Mouse (Mus musculus): ENCODE results near the gene Ift122. TPM values are rescaled to one million over a fixed set of nuclear protein-coding genes. Genes with fewer than 3 reads are reported as not detected.
"Not testable (repeated sequence)": the region's sequence is repeated elsewhere in the genome, so short reads cannot be mapped to it uniquely, and the experiment has no call there.

The Ift122 gene
- polyA plus RNA-seq, 1 experiment, result 1.1 TPM

- peaks cover 27% of the 10 kb centered on the region for H3K4me1 ChIP-seq
- no peaks in the 10 kb centered on the region for H3K9me3 ChIP-seq
- H3K36me3 ChIP-seq (replicated peaks; ENCODE audit: low read length), result no peaks in the 10 kb centered on the region
- H3K27me3 ChIP-seq (replicated peaks), result peaks cover 1% of the 10 kb centered on the region
- TF ChIP-seq GATA1 (IDR thresholded peaks at IDR 0.05; ENCODE audit: borderline replicate concordance, low read length) (no peak), FLI1 (IDR thresholded peaks at IDR 0.05; ENCODE audit: low read length) (no peak)
- H3K4me3 ChIP-seq (replicated peaks), result no peak overlapping the region
Measured at GRCm38 (mm10) chr6:115860027-115860556, 6.8 kb downstream of the Ift122 start.

DNA sequence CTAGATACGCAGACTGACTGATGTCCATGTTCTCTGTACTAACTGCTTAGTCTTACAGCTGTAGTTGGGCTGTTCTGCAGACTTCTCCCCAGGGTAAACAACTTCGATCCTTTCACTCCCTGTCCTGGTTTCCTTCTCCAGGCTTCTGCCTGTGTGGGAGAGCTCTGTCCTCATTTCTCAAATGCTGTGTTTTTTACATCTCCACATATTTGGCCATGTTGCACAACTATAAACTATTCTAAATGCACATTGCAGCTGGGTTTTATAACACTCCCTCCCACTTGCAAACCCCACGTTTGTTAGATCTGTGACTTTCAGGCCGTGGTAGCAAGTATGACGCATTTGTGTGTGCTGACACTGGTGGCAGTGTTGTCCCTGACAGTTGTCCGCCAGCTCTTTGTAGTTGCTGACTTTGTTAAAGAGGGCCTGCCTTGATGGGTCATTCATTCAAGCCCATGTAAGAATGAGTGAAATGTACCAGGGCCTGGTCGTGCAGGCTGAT is 10.1 kb downstream of the Ift122 start:
- Histone ChIP-seq H3K4me1 (peaks cover 29% of the 10 kb centered on the region), H3K36me3 (replicated peaks; ENCODE audit: low read length) (no peaks in the 10 kb centered on the region), H3K9me3 (no peaks in the 10 kb centered on the region), H3K27me3 (replicated peaks) (peaks cover 1% of the 10 kb centered on the region), H3K4me3 (replicated peaks) (no peak overlapping the region)
- no peak for TF ChIP-seq FLI1 (IDR thresholded peaks at IDR 0.05; ENCODE audit: low read length)

DNA sequence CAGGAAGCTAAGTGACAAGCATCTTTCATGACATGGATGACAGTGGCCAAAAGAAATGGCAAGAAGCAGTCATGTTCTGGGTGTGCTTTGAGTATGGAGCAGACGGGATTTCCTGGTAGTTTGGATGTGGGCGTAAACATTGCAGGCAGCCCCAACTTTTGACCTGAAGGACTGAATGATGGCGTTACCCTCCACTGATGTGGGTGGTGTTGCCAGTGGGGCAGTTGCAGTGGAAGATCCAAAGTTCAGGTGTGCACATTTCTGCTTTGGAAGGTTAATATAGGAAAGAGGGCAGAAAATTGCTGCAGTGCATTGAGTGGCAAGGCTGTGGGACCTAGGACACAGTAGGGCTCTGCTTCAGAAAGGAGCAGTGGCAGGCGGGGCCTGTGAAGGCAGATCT is 12.0 kb downstream of the Ift122 start:
- peaks cover 19% of the 10 kb centered on the region for H3K4me1 ChIP-seq
- no peaks in the 10 kb centered on the region for H3K9me3 ChIP-seq
- TF ChIP-seq GATA1 (IDR thresholded peaks at IDR 0.05; ENCODE audit: borderline replicate concordance, low read length) (no peak), FLI1 (IDR thresholded peaks at IDR 0.05; ENCODE audit: low read length) (no peak)
- H3K27me3 ChIP-seq (replicated peaks), result peaks cover 1% of the 10 kb centered on the region
- H3K4me3 ChIP-seq (replicated peaks), result no peak overlapping the region
- H3K36me3 ChIP-seq (replicated peaks; ENCODE audit: low read length), result no peaks in the 10 kb centered on the region

- not testable (repeated sequence) for H3K27me3 ChIP-seq (replicated peaks); H3K9me3 ChIP-seq; H3K36me3 ChIP-seq (replicated peaks; ENCODE audit: low read length); H3K4me3 ChIP-seq (replicated peaks)
- peaks cover 18% of the 10 kb centered on the region for H3K4me1 ChIP-seq
Measured at GRCm38 (mm10) chr6:115867157-115867556, 13.9 kb downstream of the Ift122 start.

GRCm38 (mm10) chr6:115871318-115871717 is 18.0 kb downstream of the Ift122 start:
- H3K27me3 ChIP-seq (replicated peaks); H3K9me3 ChIP-seq; H3K4me1 ChIP-seq; H3K36me3 ChIP-seq (replicated peaks; ENCODE audit: low read length); H3K4me3 ChIP-seq (replicated peaks): not testable (repeated sequence)

DNA sequence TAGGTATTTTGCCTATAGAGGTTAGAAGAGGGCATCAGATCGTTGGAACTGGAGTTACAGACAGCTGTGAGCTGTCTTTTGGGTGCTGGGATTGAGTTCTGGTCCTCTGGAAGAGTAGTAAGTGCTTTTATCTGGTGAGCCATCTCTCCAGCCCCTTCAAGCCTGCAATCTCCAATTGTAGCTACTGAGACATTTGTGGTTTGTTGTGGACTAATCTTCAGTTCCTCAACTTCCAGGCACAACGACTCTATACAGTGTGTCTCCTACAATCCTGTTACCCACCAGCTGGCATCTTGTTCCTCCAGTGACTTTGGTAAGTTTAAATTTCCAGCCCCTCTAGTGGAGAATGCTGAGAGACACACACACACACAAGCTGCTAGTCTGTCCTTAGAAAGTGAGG is 24.0 kb downstream of the Ift122 start:
- peaks cover 40% of the 10 kb centered on the region for H3K4me1 ChIP-seq
- no peak for TF ChIP-seq FLI1 (IDR thresholded peaks at IDR 0.05; ENCODE audit: low read length)
- no peak for TF ChIP-seq GATA1 (IDR thresholded peaks at IDR 0.05; ENCODE audit: borderline replicate concordance, low read length)
- peaks cover 4% of the 10 kb centered on the region for H3K36me3 ChIP-seq (replicated peaks; ENCODE audit: low read length)
- no peaks in the 10 kb centered on the region for H3K9me3 ChIP-seq
- no peak overlapping the region for H3K4me3 ChIP-seq (replicated peaks)
- peaks cover 12% of the 10 kb centered on the region for H3K27me3 ChIP-seq (replicated peaks)

DNA sequence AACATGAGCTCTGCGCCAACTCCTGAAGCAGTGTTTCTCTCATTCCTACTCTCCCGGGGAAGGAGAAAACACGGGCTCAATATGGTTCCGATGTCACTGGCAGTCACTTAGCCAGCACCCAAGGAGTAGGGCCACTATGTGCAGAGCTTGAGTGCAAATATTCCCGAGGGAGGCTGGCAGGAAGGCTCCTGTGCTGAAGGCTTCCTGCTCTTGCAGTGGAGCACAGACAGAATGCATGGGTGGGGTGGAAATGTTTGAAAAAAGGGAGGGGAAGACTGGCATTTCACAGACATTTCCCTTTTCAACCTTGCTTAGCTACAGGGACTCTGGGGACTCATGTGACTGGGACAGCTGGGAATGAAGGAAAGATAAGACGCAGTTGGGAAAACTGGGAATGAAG is 25.4 kb downstream of the Ift122 start:
- Histone ChIP-seq H3K9me3 (no peaks in the 10 kb centered on the region), H3K36me3 (replicated peaks; ENCODE audit: low read length) (peaks cover 4% of the 10 kb centered on the region), H3K27me3 (replicated peaks) (peaks cover 19% of the 10 kb centered on the region), H3K4me1 (peaks cover 40% of the 10 kb centered on the region), H3K4me3 (replicated peaks) (no peak overlapping the region)
- no peak for TF ChIP-seq GATA1 (IDR thresholded peaks at IDR 0.05; ENCODE audit: borderline replicate concordance, low read length)
- no peak for TF ChIP-seq FLI1 (IDR thresholded peaks at IDR 0.05; ENCODE audit: low read length)

DNA sequence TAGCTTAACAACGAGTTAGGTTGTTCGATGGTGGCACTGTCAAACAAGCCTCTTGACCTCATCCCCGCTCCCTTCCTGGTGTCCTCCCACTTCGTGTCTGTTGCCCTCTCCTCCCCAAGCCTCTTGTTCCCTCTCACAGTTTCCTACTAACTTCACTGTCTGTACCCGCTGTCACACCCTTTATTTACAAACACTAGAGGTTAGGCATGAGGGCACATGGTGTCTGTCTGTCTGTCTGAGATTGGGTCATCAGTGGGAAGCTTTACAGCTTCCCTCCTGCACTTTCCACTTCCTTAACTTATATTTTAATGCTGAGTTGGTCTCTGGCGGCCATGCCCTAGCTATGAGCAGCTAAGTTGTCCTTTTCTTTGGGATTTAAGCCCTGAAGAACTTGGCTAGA is 26.5 kb downstream of the Ift122 start:
- H3K9me3 ChIP-seq, result no peaks in the 10 kb centered on the region
- peaks cover 40% of the 10 kb centered on the region for H3K4me1 ChIP-seq
- no peak overlapping the region for H3K4me3 ChIP-seq (replicated peaks)
- peaks cover 20% of the 10 kb centered on the region for H3K27me3 ChIP-seq (replicated peaks)
- H3K36me3 ChIP-seq (replicated peaks; ENCODE audit: low read length), result peaks cover 4% of the 10 kb centered on the region
- no peak for TF ChIP-seq GATA1 (IDR thresholded peaks at IDR 0.05; ENCODE audit: borderline replicate concordance, low read length)
- TF ChIP-seq FLI1 (IDR thresholded peaks at IDR 0.05; ENCODE audit: low read length), result no peak

GRCm38 (mm10) chr6:115880751-115881150 is 27.5 kb downstream of the Ift122 start:
- Histone ChIP-seq H3K4me1 (peaks cover 40% of the 10 kb centered on the region), H3K9me3 (no peaks in the 10 kb centered on the region), H3K27me3 (replicated peaks) (peaks cover 16% of the 10 kb centered on the region), H3K4me3 (replicated peaks) (no peak overlapping the region), H3K36me3 (replicated peaks; ENCODE audit: low read length) (peaks cover 4% of the 10 kb centered on the region)
- no peak for TF ChIP-seq FLI1 (IDR thresholded peaks at IDR 0.05; ENCODE audit: low read length)
- no peak for TF ChIP-seq GATA1 (IDR thresholded peaks at IDR 0.05; ENCODE audit: borderline replicate concordance, low read length)

DNA sequence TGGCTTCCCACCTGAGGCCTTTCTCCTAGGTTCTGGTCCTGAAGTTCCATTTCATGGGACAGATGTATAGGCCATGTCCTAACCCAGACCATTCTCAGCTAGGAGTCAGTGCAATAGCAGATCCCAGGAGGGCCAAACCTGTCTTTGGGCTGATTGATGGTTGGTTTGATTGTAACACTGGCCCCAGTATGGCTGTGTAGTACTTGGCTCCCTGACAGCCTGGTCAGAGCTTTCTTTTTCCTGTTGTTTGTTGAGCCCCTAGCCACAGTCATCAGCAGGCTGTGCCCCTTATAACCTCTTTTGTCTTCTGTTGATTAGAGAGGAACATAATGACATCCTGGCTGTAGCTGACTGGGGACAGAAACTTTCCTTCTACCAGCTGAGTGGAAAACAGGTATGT is 30.7 kb downstream of the Ift122 start:
- H3K4me1 ChIP-seq, result peaks cover 42% of the 10 kb centered on the region
- H3K4me3 ChIP-seq (replicated peaks), result no peak overlapping the region
- peaks cover 9% of the 10 kb centered on the region for H3K9me3 ChIP-seq
- peaks cover 15% of the 10 kb centered on the region for H3K27me3 ChIP-seq (replicated peaks)
- no peak for TF ChIP-seq GATA1 (IDR thresholded peaks at IDR 0.05; ENCODE audit: borderline replicate concordance, low read length)
- TF ChIP-seq FLI1 (IDR thresholded peaks at IDR 0.05; ENCODE audit: low read length), result no peak
- H3K36me3 ChIP-seq (replicated peaks; ENCODE audit: low read length), result peaks cover 26% of the 10 kb centered on the region

DNA sequence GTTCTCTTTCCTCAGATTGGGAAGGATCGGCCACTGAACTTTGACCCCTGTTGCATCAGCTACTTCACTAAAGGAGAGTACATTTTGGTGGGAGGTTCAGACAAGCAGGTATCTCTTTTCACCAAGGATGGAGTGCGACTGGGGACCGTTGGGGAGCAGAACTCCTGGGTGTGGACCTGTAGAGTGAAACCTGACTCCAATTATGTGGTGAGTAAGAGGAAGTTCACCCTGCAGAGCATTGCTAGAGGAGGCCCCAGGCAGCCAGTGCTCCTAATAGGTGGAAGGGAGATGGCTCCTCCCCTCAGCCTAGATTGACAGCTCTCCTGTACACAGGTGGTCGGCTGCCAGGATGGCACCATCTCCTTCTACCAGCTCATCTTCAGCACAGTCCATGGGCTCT is 33.6 kb downstream of the Ift122 start:
- H3K4me3 ChIP-seq (replicated peaks), result peak overlapping the region; percentile 7
- peaks cover 29% of the 10 kb centered on the region for H3K36me3 ChIP-seq (replicated peaks; ENCODE audit: low read length)
- TF ChIP-seq GATA1 (IDR thresholded peaks at IDR 0.05; ENCODE audit: borderline replicate concordance, low read length), result no peak
- no peak for TF ChIP-seq FLI1 (IDR thresholded peaks at IDR 0.05; ENCODE audit: low read length)
- H3K27me3 ChIP-seq (replicated peaks), result peaks cover 21% of the 10 kb centered on the region
- H3K4me1 ChIP-seq, result peaks cover 26% of the 10 kb centered on the region
- peaks cover 9% of the 10 kb centered on the region for H3K9me3 ChIP-seq
